Mouse (Mus musculus) WW6 (cell line): Measurements from ENCODE around the gene Cracr2a.
A peak's percentile ranks its signal among the peaks of the same experiment; 100 is the strongest.

ENCODE experiments used
- DNase-seq: peaks from one replicate; pipeline ENCODE4 v3.0.0-alpha.2; 2013; ENCODE audit warnings: low read depth, low spot score

Cracr2a gene

GRCm38 (mm10) chr6:127693681-127694080 is 132.5 kb downstream of the Cracr2a start:
- no peak for DNase-seq

GRCm38 (mm10) chr6:127701036-127701783 is 140.1 kb downstream of the Cracr2a start:
- DNase-seq, result peak; percentile 20

- no peak for DNase-seq
These were observed 147.1 kb downstream of the Cracr2a start for GRCm38 (mm10) chr6:127708218-127708628.

GRCm38 (mm10) chr6:127714906-127715305 is 153.8 kb downstream of the Cracr2a start:
- no peak for DNase-seq

DNA sequence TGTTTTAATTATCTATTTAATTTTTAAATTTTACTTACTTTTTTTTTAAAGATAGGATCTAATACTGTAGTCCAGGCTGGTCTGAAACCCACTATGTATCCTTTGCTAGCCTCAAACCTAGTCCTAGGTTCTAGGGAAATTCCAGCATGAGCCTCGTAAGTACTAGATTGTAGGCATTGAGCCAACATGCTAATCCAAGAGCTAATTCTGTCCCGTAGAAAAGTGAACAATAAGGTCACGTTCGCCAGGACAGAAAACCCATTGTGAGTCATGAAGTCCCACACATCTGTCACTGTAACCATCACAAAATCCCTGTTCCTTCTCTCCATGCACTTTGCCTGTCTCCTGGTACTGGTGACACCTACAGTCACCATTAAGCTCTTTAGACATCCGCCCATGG is 154.3 kb downstream of the Cracr2a start:
- no peak for DNase-seq

- no peak for DNase-seq
These were observed 156.3 kb downstream of the Cracr2a start for GRCm38 (mm10) chr6:127717239-127718137.

DNA sequence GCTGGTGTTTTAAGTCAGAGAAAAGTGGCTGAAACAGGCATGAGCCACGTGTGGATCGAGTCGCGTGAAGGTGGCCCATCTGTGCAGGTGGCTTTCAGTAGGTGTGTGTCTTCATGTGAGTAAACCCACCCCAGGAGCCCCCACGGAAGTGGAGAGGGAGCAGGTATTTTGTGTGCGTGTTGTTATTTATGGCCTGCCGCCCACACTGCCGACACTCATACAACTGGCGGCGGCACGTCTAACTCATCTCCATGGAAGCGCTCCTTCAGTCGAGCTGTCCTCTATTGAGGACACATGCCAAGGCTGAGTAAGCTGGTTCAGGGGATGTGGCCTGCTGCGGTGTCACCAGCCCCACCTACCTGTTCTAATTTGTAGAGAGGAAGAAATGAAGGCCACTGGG is 158.7 kb downstream of the Cracr2a start:
- no peak for DNase-seq

DNA sequence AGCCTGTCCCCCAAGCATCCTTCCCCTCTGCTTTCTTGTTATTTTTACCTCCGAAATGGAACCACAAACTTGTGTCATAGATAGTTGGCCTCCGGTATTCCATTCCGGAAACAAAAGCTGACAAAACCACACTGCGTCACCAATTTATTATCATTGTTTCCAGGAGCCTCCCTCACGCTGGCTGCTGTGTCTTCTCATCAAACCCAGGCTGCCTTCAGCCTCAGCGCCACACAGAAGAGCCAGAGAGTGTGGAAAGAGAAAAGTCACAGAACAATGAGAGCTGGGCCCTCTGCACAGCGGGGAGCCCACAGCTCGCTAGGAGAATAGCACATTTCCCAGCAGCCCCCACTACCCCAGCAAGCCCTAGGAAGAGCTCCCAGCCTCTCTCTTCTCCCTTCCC is 162.0 kb downstream of the Cracr2a start:
- DNase-seq, result no peak
